Mouse (Mus musculus): ENCODE results near the gene Gm38392. TPM values are rescaled to one million over a fixed set of nuclear protein-coding genes. Genes with fewer than 3 reads are reported as not detected.

Gm38392 gene
- polyA plus RNA-seq, 1 experiment = not detected

GRCm38 (mm10) chr3:88204751-88205150, 82.3 kb downstream of the Gm38392 start:
- Histone ChIP-seq H3K27ac (ENCODE audit: control insufficient read depth, insufficient read depth, low read depth, low read length, poor library complexity) (no peak overlapping the region), H3K4me1 (ENCODE audit: control insufficient read depth, insufficient read depth, low read length) (no peaks in the 10 kb centered on the region), H3K4me3 (replicated peaks; ENCODE audit: control insufficient read depth, low read depth, low read length) (no peak overlapping the region)
- WGBS = 46% methylated on average over 1 of the region's 1 CpGs
- no peak for TF ChIP-seq POLR2A (IDR thresholded peaks at IDR 0.05; ENCODE audit: borderline replicate concordance, control insufficient read depth, low read depth, low read length)
- TF ChIP-seq CTCF (IDR thresholded peaks at IDR 0.05; ENCODE audit: control insufficient read depth, insufficient read depth, low read length) = no peak

- no peak overlapping the region for H3K4me3 ChIP-seq (replicated peaks; ENCODE audit: control insufficient read depth, low read depth, low read length)
- 9% methylated on average over 7 of the region's 7 CpGs for WGBS
- H3K4me1 ChIP-seq (ENCODE audit: control insufficient read depth, insufficient read depth, low read length) = no peaks in the 10 kb centered on the region
- TF ChIP-seq POLR2A (IDR thresholded peaks at IDR 0.05; ENCODE audit: borderline replicate concordance, control insufficient read depth, low read depth, low read length) = no peak
- no peak for TF ChIP-seq CTCF (IDR thresholded peaks at IDR 0.05; ENCODE audit: control insufficient read depth, insufficient read depth, low read length)
- H3K27ac ChIP-seq (ENCODE audit: control insufficient read depth, insufficient read depth, low read depth, low read length, poor library complexity) = no peak overlapping the region
Measured at GRCm38 (mm10) chr3:88203999-88204700, 82.9 kb downstream of the Gm38392 start.

- H3K4me3 ChIP-seq (replicated peaks; ENCODE audit: control insufficient read depth, low read depth, low read length) = no peak overlapping the region
- H3K4me1 ChIP-seq (ENCODE audit: control insufficient read depth, insufficient read depth, low read length) = no peaks in the 10 kb centered on the region
- WGBS = 9% methylated on average over 5 of the region's 5 CpGs
- H3K27ac ChIP-seq (ENCODE audit: control insufficient read depth, insufficient read depth, low read depth, low read length, poor library complexity) = no peak overlapping the region
- no peak for TF ChIP-seq POLR2A (IDR thresholded peaks at IDR 0.05; ENCODE audit: borderline replicate concordance, control insufficient read depth, low read depth, low read length)
- TF ChIP-seq CTCF (IDR thresholded peaks at IDR 0.05; ENCODE audit: control insufficient read depth, insufficient read depth, low read length) = no peak
Measured at GRCm38 (mm10) chr3:88203456-88203855, 83.6 kb downstream of the Gm38392 start.

- WGBS = 11% methylated on average over 6 of the region's 6 CpGs
Measured at GRCm38 (mm10) chr3:88202986-88203385, 84.0 kb downstream of the Gm38392 start.

GRCm38 (mm10) chr3:88201640-88202039, 85.4 kb downstream of the Gm38392 start:
- Histone ChIP-seq H3K27ac (ENCODE audit: control insufficient read depth, insufficient read depth, low read depth, low read length, poor library complexity) (no peak overlapping the region), H3K4me3 (replicated peaks; ENCODE audit: control insufficient read depth, low read depth, low read length) (no peak overlapping the region), H3K4me1 (ENCODE audit: control insufficient read depth, insufficient read depth, low read length) (no peaks in the 10 kb centered on the region)
- whole genome bisulfite sequencing = 17% methylated on average over 5 of the region's 5 CpGs
- no peak for TF ChIP-seq CTCF (IDR thresholded peaks at IDR 0.05; ENCODE audit: control insufficient read depth, insufficient read depth, low read length)
- no peak for TF ChIP-seq POLR2A (IDR thresholded peaks at IDR 0.05; ENCODE audit: borderline replicate concordance, control insufficient read depth, low read depth, low read length)

More at GRCm38 (mm10) chr3:88202986-88203385, 84.0 kb downstream of the Gm38392 start:
- no peak overlapping the region for H3K27ac ChIP-seq (ENCODE audit: control insufficient read depth, insufficient read depth, low read depth, low read length, poor library complexity)
- TF ChIP-seq CTCF (IDR thresholded peaks at IDR 0.05; ENCODE audit: control insufficient read depth, insufficient read depth, low read length) (no peak), POLR2A (IDR thresholded peaks at IDR 0.05; ENCODE audit: borderline replicate concordance, control insufficient read depth, low read depth, low read length) (no peak)
- H3K4me3 ChIP-seq (replicated peaks; ENCODE audit: control insufficient read depth, low read depth, low read length) = no peak overlapping the region
- H3K4me1 ChIP-seq (ENCODE audit: control insufficient read depth, insufficient read depth, low read length) = no peaks in the 10 kb centered on the region

- Histone ChIP-seq H3K4me3 (replicated peaks; ENCODE audit: control insufficient read depth, low read depth, low read length) (no peak overlapping the region), H3K4me1 (ENCODE audit: control insufficient read depth, insufficient read depth, low read length) (no peaks in the 10 kb centered on the region), H3K27ac (ENCODE audit: control insufficient read depth, insufficient read depth, low read depth, low read length, poor library complexity) (no peak overlapping the region; the same call in 1 of the 2 replicates)
- TF ChIP-seq CTCF (IDR thresholded peaks at IDR 0.05; ENCODE audit: control insufficient read depth, insufficient read depth, low read length) = no peak
- TF ChIP-seq POLR2A (IDR thresholded peaks at IDR 0.05; ENCODE audit: borderline replicate concordance, control insufficient read depth, low read depth, low read length) = no peak
- 3% methylated on average over 37 of the region's 37 CpGs for WGBS
Measured at GRCm38 (mm10) chr3:88200972-88201330, 86.1 kb downstream of the Gm38392 start.

GRCm38 (mm10) chr3:88200161-88200971, 86.6 kb downstream of the Gm38392 start:
- 4% methylated on average over 61 of the region's 61 CpGs for WGBS
- H3K4me3 ChIP-seq (replicated peaks; ENCODE audit: control insufficient read depth, low read depth, low read length) = no peak overlapping the region

GRCm38 (mm10) chr3:88199541-88200110, 87.4 kb downstream of the Gm38392 start:
- TF ChIP-seq CTCF (IDR thresholded peaks at IDR 0.05; ENCODE audit: control insufficient read depth, insufficient read depth, low read length) (no peak), POLR2A (IDR thresholded peaks at IDR 0.05; ENCODE audit: borderline replicate concordance, control insufficient read depth, low read depth, low read length) (no peak)
- Histone ChIP-seq H3K27ac (ENCODE audit: control insufficient read depth, insufficient read depth, low read depth, low read length, poor library complexity) (no peak overlapping the region), H3K4me3 (replicated peaks; ENCODE audit: control insufficient read depth, low read depth, low read length) (no peak overlapping the region), H3K4me1 (ENCODE audit: control insufficient read depth, insufficient read depth, low read length) (no peaks in the 10 kb centered on the region)
- WGBS = 41% methylated on average over 2 of the region's 2 CpGs

More at GRCm38 (mm10) chr3:88200161-88200971, 86.6 kb downstream of the Gm38392 start:
- TF ChIP-seq CTCF (IDR thresholded peaks at IDR 0.05; ENCODE audit: control insufficient read depth, insufficient read depth, low read length) = no peak
- TF ChIP-seq POLR2A (IDR thresholded peaks at IDR 0.05; ENCODE audit: borderline replicate concordance, control insufficient read depth, low read depth, low read length) = no peak
- H3K27ac ChIP-seq (ENCODE audit: control insufficient read depth, insufficient read depth, low read depth, low read length, poor library complexity) = no peak overlapping the region; the same call in 1 of the 2 replicates
- no peaks in the 10 kb centered on the region for H3K4me1 ChIP-seq (ENCODE audit: control insufficient read depth, insufficient read depth, low read length)

All from bone marrow, adult 2 months (tissue).